Mouse (Mus musculus): ENCODE measurements around the gene Ugt1a7c.
"Not testable (repeated sequence)": the region's sequence is repeated elsewhere in the genome, so short reads cannot be mapped to it uniquely, and the experiment has no call there.

- not testable (repeated sequence) for TF ChIP-seq CTCF, POLR2A (IDR thresholded peaks at IDR 0.05; ENCODE audit: insufficient read depth, low read depth, low read length)
Measured at GRCm38 (mm10) chr1:88094270-88094676, 589 bp upstream of the Ugt1a7c start.
